36 mouse cellular contexts compared by ENCODE assay signal in genomic region chr7:144787501-144787900, GRCm38 (mm10). TPM values are rescaled to one million over a fixed set of nuclear protein-coding genes. Genes with fewer than 3 reads are reported as not detected.
DNase-seq lines count a peak whose midpoint lies in the region; ATAC-seq and TF ChIP-seq lines count a peak whose summit lies in the region.
"Had no signal": no experiment of that assay in that cellular context is flagged by ENCODE, and none has a peak within 500 bp of the region (broad histone marks: within the 10 kb centered on the region; RNA-seq: fewer than 3 reads in every experiment).

No protein-coding gene starts in this region.

- intact Hi-C loops in heart, postnatal 10 days (cut with DNase I) = no loop called here

- TF ChIP-seq CTCF in liver, embryonic 14.5 days (IDR thresholded peaks at IDR 0.05; ENCODE audit: low read depth) = no peak

- peak overlapping the region; percentile 36; the same call in 1 of the 2 replicates for H3K27ac ChIP-seq in heart, embryonic 13.5 days (replicated peaks)
- H3K27ac ChIP-seq in limb, embryonic 10.5 days = peak overlapping the region; percentile 7; the same call in 1 of the 2 replicates
- peak overlapping the region; percentile 98 for H3K27ac ChIP-seq in liver, embryonic 14.5 days
- H3K27ac ChIP-seq: embryonic facial prominence, embryonic 15.5 days; forebrain, embryonic 15.5 days; gastrocnemius, adult 2 months; hindbrain, embryonic 14.5 days; left cerebral cortex, adult 2 months; limb, embryonic 13.5 days; midbrain, embryonic 15.5 days; stomach, embryonic 15.5 days had no signal

- peak overlapping the region; percentile 57 for H3K4me3 ChIP-seq in erythroblast, embryonic 14.5 days (replicated peaks)
- H3K4me3 ChIP-seq in heart, embryonic 13.5 days = no peak overlapping the region
- H3K4me3 ChIP-seq in limb, embryonic 10.5 days = no peak overlapping the region
- no peak overlapping the region for H3K4me3 ChIP-seq in liver, embryonic 14.5 days (ENCODE audit: insufficient read depth in 1 of 2, low read depth in 2 of 2, low read length in 2 of 2)
- H3K4me3 ChIP-seq: embryonic facial prominence, embryonic 10.5 days; embryonic facial prominence, embryonic 15.5 days; forebrain, embryonic 15.5 days; gastrocnemius, adult 2 months; kidney, embryonic 15.5 days; left cerebral cortex, adult 2 months; limb, embryonic 13.5 days; midbrain, embryonic 15.5 days; stomach, embryonic 15.5 days had no signal

- peaks cover 23% of the 10 kb centered on the region for H3K36me3 ChIP-seq in erythroblast, embryonic 14.5 days (ENCODE audit: control insufficient read depth)
- no peaks in the 10 kb centered on the region for H3K36me3 ChIP-seq in heart, embryonic 13.5 days
- H3K36me3 ChIP-seq in limb, embryonic 10.5 days = no peaks in the 10 kb centered on the region
- H3K36me3 ChIP-seq in liver, embryonic 14.5 days (replicated peaks; ENCODE audit: control insufficient read depth, insufficient read depth, low read depth) = no peaks in the 10 kb centered on the region
- H3K36me3 ChIP-seq: embryonic facial prominence, embryonic 10.5 days; embryonic facial prominence, embryonic 15.5 days; forebrain, embryonic 15.5 days; kidney, embryonic 15.5 days; limb, embryonic 13.5 days; midbrain, embryonic 15.5 days; stomach, embryonic 15.5 days had no signal

- no peak for ATAC-seq in erythroblast, adult 5-6 weeks (replicated peaks; ENCODE audit: low FRiP score, poor library complexity, severe bottlenecking)
- no peak for ATAC-seq in heart, embryonic 13.5 days (ENCODE audit: extremely low read depth, insufficient number of reproducible peaks, low FRiP score, low TSS enrichment)
- no peak for ATAC-seq in liver, embryonic 14.5 days (ENCODE audit: insufficient read depth)
- ATAC-seq: forebrain, embryonic 15.5 days; midbrain, embryonic 15.5 days; Patski had no signal

- no peak overlapping the region for H3K9ac ChIP-seq in heart, embryonic 13.5 days
- H3K9ac ChIP-seq in liver, embryonic 14.5 days (replicated peaks) = peak overlapping the region; percentile 62
- H3K9ac ChIP-seq: embryonic facial prominence, embryonic 15.5 days; forebrain, embryonic 15.5 days; hindbrain, embryonic 14.5 days; kidney, embryonic 15.5 days; limb, embryonic 13.5 days; midbrain, embryonic 15.5 days; stomach, embryonic 15.5 days had no signal

- peaks cover 5% of the 10 kb centered on the region; the same call in 1 of the 2 replicates for H3K9me3 ChIP-seq in erythroblast, embryonic 14.5 days (ENCODE audit: control insufficient read depth, low read length)
- no peaks in the 10 kb centered on the region for H3K9me3 ChIP-seq in heart, embryonic 13.5 days
- H3K9me3 ChIP-seq in limb, embryonic 10.5 days (replicated peaks) = no peaks in the 10 kb centered on the region
- H3K9me3 ChIP-seq in liver, embryonic 14.5 days (ENCODE audit: control insufficient read depth, low read length) = no peaks in the 10 kb centered on the region
- H3K9me3 ChIP-seq: embryonic facial prominence, embryonic 15.5 days; forebrain, embryonic 15.5 days; kidney, embryonic 15.5 days; limb, embryonic 13.5 days; midbrain, embryonic 15.5 days; stomach, embryonic 15.5 days had no signal

- H3K4me1 ChIP-seq in erythroblast, embryonic 14.5 days (ENCODE audit: control insufficient read depth) = peaks cover 84% of the 10 kb centered on the region
- peaks cover 43% of the 10 kb centered on the region for H3K4me1 ChIP-seq in heart, embryonic 13.5 days
- H3K4me1 ChIP-seq in limb, embryonic 10.5 days = peaks cover 5% of the 10 kb centered on the region; the same call in 1 of the 2 replicates
- peaks cover 63 to 76% of the 10 kb centered on the region in 2 experiments for H3K4me1 ChIP-seq in liver, embryonic 14.5 days (replicated peaks; ENCODE audit: control insufficient read depth in 2 of 2, insufficient read depth in 2 of 2, low read length in 1 of 2)
- H3K4me1 ChIP-seq: embryonic facial prominence, embryonic 10.5 days; embryonic facial prominence, embryonic 15.5 days; forebrain, embryonic 15.5 days; limb, embryonic 13.5 days; midbrain, embryonic 15.5 days; stomach, embryonic 15.5 days had no signal

- no peak for DNase-seq in heart, postnatal 10 days
- DNase-seq in limb, embryonic 10.5 days (ENCODE audit: low spot score) = no peak
- DNase-seq in liver, embryonic 14.5 days (ENCODE audit: low read depth in 3 of 3, low spot score in 3 of 3) = peak in 1 of 3 experiments; percentile 29
- no peak for DNase-seq in lung, postnatal 10 days
- no peak for DNase-seq in left cerebral cortex, adult 11 months (ENCODE audit: low spot score)
- DNase-seq: adrenal gland, postnatal 10 days; cerebellum, adult 11 months; cerebellum, postnatal 10 days; gastrocnemius, adult 2 months; heart, postnatal 14 days; kidney, adult 18-20 months; kidney, postnatal 25 days; lung, adult 2 months; lung, postnatal 14 days; right cerebral cortex, postnatal 25 days had no signal

- 76% methylated on average over 5 of the region's 5 CpGs for WGBS in heart, embryonic 13.5 days
- 87% methylated on average over 5 of the region's 5 CpGs for WGBS in limb, embryonic 10.5 days
- 38% methylated on average over 5 of the region's 5 CpGs for WGBS in liver, embryonic 14.5 days (ENCODE audit: insufficient replicate concordance)

- peak overlapping the region; percentile 63; the same call in 1 of the 2 replicates for H3K4me2 ChIP-seq in heart, embryonic 13.5 days
- H3K4me2 ChIP-seq in liver, embryonic 14.5 days (ENCODE audit: low read depth) = peak overlapping the region; percentile 70
- H3K4me2 ChIP-seq: embryonic facial prominence, embryonic 15.5 days; forebrain, embryonic 15.5 days; hindbrain, embryonic 14.5 days; kidney, embryonic 15.5 days; limb, embryonic 13.5 days; midbrain, embryonic 15.5 days; stomach, embryonic 15.5 days had no signal

- no peak for TF ChIP-seq EP300 in liver, embryonic 14.5 days (IDR thresholded peaks at IDR 0.05; ENCODE audit: low read depth)

- H3K27me3 ChIP-seq in erythroblast, embryonic 14.5 days (ENCODE audit: control insufficient read depth) = no peaks in the 10 kb centered on the region
- H3K27me3 ChIP-seq in heart, embryonic 13.5 days (replicated peaks) = peaks cover 73% of the 10 kb centered on the region
- peaks cover 15% of the 10 kb centered on the region; the same call in 1 of the 2 replicates for H3K27me3 ChIP-seq in limb, embryonic 10.5 days (ENCODE audit: low read depth, poor library complexity, severe bottlenecking)
- H3K27me3 ChIP-seq in liver, embryonic 14.5 days (ENCODE audit: control insufficient read depth, insufficient read depth, low read length) = no peaks in the 10 kb centered on the region
- H3K27me3 ChIP-seq: embryonic facial prominence, embryonic 15.5 days; forebrain, embryonic 15.5 days; midbrain, embryonic 15.5 days; stomach, embryonic 15.5 days had no signal

RNA-seq across cellular contexts. Expression of gene Ano1, which starts 35.7 kb away (rescaled TPM):
- 0.08 and 0.10 TPM in 2 replicates for polyA plus RNA-seq in erythroblast, embryonic 14.5 days (2012)
- total RNA-seq in erythroblast, adult 5-6 weeks (2015; ENCODE audit: low replicate concordance) = not detected in 2 replicates
- total RNA-seq in erythroblast, adult 5-6 weeks (2017; ENCODE audit: low replicate concordance) = not detected in 2 replicates
- polyA plus RNA-seq in heart, embryonic 13.5 days (2015; fragmentation: Nextera tagmentation; extraction: Ambion mirVana) = 8.3 and 8.4 TPM in 2 replicates
- total RNA-seq in heart, postnatal 10 days (2021) = 10 to 100 TPM; 18.9 to 24.6 TPM
- 3.1 and 6.0 TPM in 2 replicates for polyA plus RNA-seq in limb, embryonic 10.5 days (2016; fragmentation: Nextera tagmentation; extraction: Ambion mirVana)
- 1.5 and 1.6 TPM in 2 replicates for polyA plus RNA-seq in liver, embryonic 14.5 days (2012; rRNA removed)
- polyA plus RNA-seq in liver, embryonic 14.5 days (2014; fragmentation: Nextera tagmentation; extraction: Ambion mirVana) = 1.4 and 2.1 TPM in 2 replicates
- total RNA-seq: CH12.LX; common myeloid progenitor, adult 5-6 weeks; neutrophil, adult 5-6 weeks had no signal

RNA-seq across cellular contexts. Expression of gene Fgf3, which starts 50.4 kb away (rescaled TPM):
- polyA plus RNA-seq in erythroblast, embryonic 14.5 days (2012) = 0.02 TPM in 2 replicates
- total RNA-seq in erythroblast, adult 5-6 weeks (2015; ENCODE audit: low replicate concordance) = 1.7 and 2.3 TPM in 2 replicates
- 1.0 TPM in 1 of 2 replicates, not detected in the other for total RNA-seq in erythroblast, adult 5-6 weeks (2017; ENCODE audit: low replicate concordance)
- 0.18 and 0.20 TPM in 2 replicates for polyA plus RNA-seq in heart, embryonic 13.5 days (2015; fragmentation: Nextera tagmentation; extraction: Ambion mirVana)
- total RNA-seq in heart, postnatal 10 days (2021) = not detected
- 0.41 and 0.46 TPM in 2 replicates for polyA plus RNA-seq in limb, embryonic 10.5 days (2016; fragmentation: Nextera tagmentation; extraction: Ambion mirVana)
- 0.10 TPM in 2 replicates for polyA plus RNA-seq in liver, embryonic 14.5 days (2012; rRNA removed)
- 0.10 and 0.13 TPM in 2 replicates for polyA plus RNA-seq in liver, embryonic 14.5 days (2014; fragmentation: Nextera tagmentation; extraction: Ambion mirVana)
- total RNA-seq: CH12.LX; gastrocnemius, adult 2 months; heart, postnatal 14 days; layer of hippocampus, adult 18-20 months; layer of hippocampus, postnatal 10 days had no signal
- polyA plus RNA-seq: C2C12; gonadal fat pad, adult 2 months; lung, adult 2 months; Patski; stomach, embryonic 15.5 days had no signal

RNA-seq across cellular contexts. Expression of gene Fgf4, which starts 59.7 kb away (rescaled TPM):
- polyA plus RNA-seq in erythroblast, embryonic 14.5 days (2012) = not detected in 2 replicates
- total RNA-seq in erythroblast, adult 5-6 weeks (2015; ENCODE audit: low replicate concordance) = 1.7 TPM in 1 of 2 replicates, not detected in the other
- not detected in 2 replicates for total RNA-seq in erythroblast, adult 5-6 weeks (2017; ENCODE audit: low replicate concordance)
- polyA plus RNA-seq in heart, embryonic 13.5 days (2015; fragmentation: Nextera tagmentation; extraction: Ambion mirVana) = 0.08 TPM in 1 of 2 replicates, not detected in the other
- total RNA-seq in heart, postnatal 10 days (2021) = not detected
- polyA plus RNA-seq in limb, embryonic 10.5 days (2016; fragmentation: Nextera tagmentation; extraction: Ambion mirVana) = 1.5 and 3.2 TPM in 2 replicates
- polyA plus RNA-seq in liver, embryonic 14.5 days (2012; rRNA removed) = not detected in 2 replicates
- polyA plus RNA-seq in liver, embryonic 14.5 days (2014; fragmentation: Nextera tagmentation; extraction: Ambion mirVana) = not detected in 2 replicates
- total RNA-seq: adrenal gland, postnatal 10 days; CH12.LX; common myeloid progenitor, adult 5-6 weeks; gastrocnemius, adult 2 months; heart, postnatal 14 days; layer of hippocampus, adult 18-20 months; layer of hippocampus, postnatal 10 days; left cerebral cortex, adult 2 months; left cerebral cortex, postnatal 25 days had no signal
- polyA plus RNA-seq: C2C12; forebrain, embryonic 15.5 days; gonadal fat pad, adult 2 months; hindbrain, embryonic 14.5 days; kidney, embryonic 15.5 days; lung, adult 2 months; midbrain, embryonic 15.5 days; Patski; stomach, embryonic 15.5 days had no signal

Comparison
In these comparisons a context has a peak if more than half of its experiments do, and no peak if none do; other contexts are left out.
1. H3K27ac ChIP-seq: peak in every context shown above with its lines; median percentile 98 in liver, embryonic 14.5 days; 36 in heart, embryonic 13.5 days; 7 in limb, embryonic 10.5 days.